Mouse (Mus musculus) MEL (cell line): Measurements from ENCODE around the gene Polr3h.

Source experiments
- CTCF ChIP-seq, 3 experiments: IDR thresholded peaks in 2 of 3; conservative IDR thresholded peaks in 1 of 3; 2 replicates each; pipeline ENCODE4 v1.5.1; 2011 to 2012; ENCODE audit warnings: low read length in 3 of 3, low read depth in 2 of 3, mild to moderate bottlenecking in 2 of 3, improper control_type of control experiment in 1 of 3, inconsistent platforms in 1 of 3, mixed read lengths in 1 of 3, moderate library complexity in 1 of 3; ENCODE audit not compliant: control insufficient read depth in 1 of 3, insufficient read depth in 1 of 3, poor library complexity in 1 of 3, severe bottlenecking in 1 of 3
- EP300 ChIP-seq, 2 experiments: IDR thresholded peaks; 2 replicates each; pipeline ENCODE4 v1.6.1; 2011; ENCODE audit warnings: improper control_type of control experiment in 2 of 2, low read length in 2 of 2, low read depth in 1 of 2, mild to moderate bottlenecking in 1 of 2
- MAX ChIP-seq: IDR thresholded peaks from 2 replicates; pipeline ENCODE4 v1.6.1; 2011; ENCODE audit warnings: low read length, improper control_type of control experiment
- MXI1 ChIP-seq: IDR thresholded peaks from 2 replicates; pipeline ENCODE4 v1.6.1; 2011; ENCODE audit warnings: mild to moderate bottlenecking, low read depth, low read length, improper control_type of control experiment
- NRF1 ChIP-seq: IDR thresholded peaks from 2 replicates; pipeline ENCODE4 v1.6.1; 2014; ENCODE audit warnings: low read depth, mild to moderate bottlenecking, inconsistent platforms, low read length, improper control_type of control experiment, moderate library complexity; ENCODE audit not compliant: poor library complexity, insufficient read depth, severe bottlenecking
- POLR2A ChIP-seq, 2 experiments: IDR thresholded peaks; 2 replicates each; pipeline ENCODE4 v1.6.1; 2011 to 2012; ENCODE audit warnings: low read length in 2 of 2, mild to moderate bottlenecking in 2 of 2, control low read depth in 1 of 2, improper control_type of control experiment in 1 of 2, low read depth in 1 of 2, moderate library complexity in 1 of 2; ENCODE audit not compliant: control insufficient read depth in 1 of 2, insufficient read depth in 1 of 2, poor library complexity in 1 of 2
- POLR2AphosphoS2 ChIP-seq: IDR thresholded peaks from 2 replicates; pipeline ENCODE4 v1.6.1; 2011; ENCODE audit warnings: low read length, improper control_type of control experiment
- RAD21 ChIP-seq: IDR thresholded peaks from 2 replicates; pipeline ENCODE4 v1.6.1; 2011; ENCODE audit warnings: mild to moderate bottlenecking, low read depth, low read length, improper control_type of control experiment
- TBP ChIP-seq: IDR thresholded peaks from 2 replicates; pipeline ENCODE4 v1.8.0; 2011; ENCODE audit warnings: low read depth, low read length, improper control_type of control experiment
- TCF12 ChIP-seq: IDR thresholded peaks from 2 replicates; pipeline ENCODE4 v1.6.1; 2014; ENCODE audit warnings: low read depth, mild to moderate bottlenecking, inconsistent platforms, low read length, improper control_type of control experiment, moderate library complexity
- USF2 ChIP-seq, 2 experiments: IDR thresholded peaks; 2 replicates each; pipeline ENCODE4 v1.6.1; 2011 to 2012; ENCODE audit warnings: improper control_type of control experiment in 2 of 2, low read length in 2 of 2, borderline replicate concordance in 1 of 2, inconsistent platforms in 1 of 2, low read depth in 1 of 2, mild to moderate bottlenecking in 1 of 2; ENCODE audit not compliant: insufficient read depth in 1 of 2

GRCm38 (mm10) chr15:81879531-81880401, 46.3 kb downstream of the Polr3h start:
- TF ChIP-seq RAD21 = no peak
- no peak for TF ChIP-seq CTCF (IDR thresholded peaks at IDR 0.05 in 2 of 3, conservative IDR thresholded peaks at IDR 0.05 in 1 of 3; ENCODE audit: control insufficient read depth in 1 of 3, insufficient read depth in 1 of 3, low read depth in 2 of 3, low read length in 3 of 3, poor library complexity in 1 of 3, severe bottlenecking in 1 of 3)
- TF ChIP-seq EP300 (IDR thresholded peaks at IDR 0.05; ENCODE audit: low read depth in 1 of 2, low read length in 2 of 2) = no peak
- TF ChIP-seq USF2 (IDR thresholded peaks at IDR 0.05; ENCODE audit: borderline replicate concordance in 1 of 2, insufficient read depth in 1 of 2, low read depth in 1 of 2, low read length in 2 of 2) = no peak
- TF ChIP-seq TBP = no peak
- TF ChIP-seq POLR2A (IDR thresholded peaks at IDR 0.05; ENCODE audit: control insufficient read depth in 1 of 2, insufficient read depth in 1 of 2, low read depth in 1 of 2, low read length in 2 of 2, poor library complexity in 1 of 2) = no peak
- TF ChIP-seq POLR2AphosphoS2 = no peak
- no peak for TF ChIP-seq NRF1
- no peak for TF ChIP-seq MAX
- no peak for TF ChIP-seq TCF12
- no peak for TF ChIP-seq MXI1
